Mouse (Mus musculus) activated CD4-positive, CD25-positive, alpha-beta regulatory T cell, adult 4 months (primary cell): ENCODE measurements around the gene Gm6356. TPM values are rescaled to one million over a fixed set of nuclear protein-coding genes. Genes with fewer than 3 reads are reported as not detected.
"Not testable (repeated sequence)": the region's sequence is repeated elsewhere in the genome, so short reads cannot be mapped to it uniquely, and the experiment has no call there.

Experiments
- ATAC-seq: one replicate; pipeline ENCODE4 v1.8.0; 2017
- polyA plus RNA-seq, 2 experiments: library from polyadenylated mRNA; unstranded; fragments of 100-300 nt; shearing (Covaris generic); gene quantifications; one replicate each; pipeline ENCODE4 v1.2.1; 2017

The Gm6356 gene
- not detected for polyA plus RNA-seq

- ATAC-seq = not testable (repeated sequence)
Measured at GRCm38 (mm10) chr14:6973718-6974117, at the start of gene Gm6356. Gene Gm6356 (minus strand): TSS chr14:6973818.

Other genes with a start within 250 kb of the Gm6356 start
- gene Gm3636, start 231.5 kb downstream of the Gm6356 start, polyA plus RNA-seq = 10 to 100 TPM in 1 of 2 experiments, 1 to 10 TPM in 1; 9.5 to 18.6 TPM
- gene Gm8362, start 199.4 kb downstream of the Gm6356 start, polyA plus RNA-seq = not detected
- not detected for gene Gm3642, start 133.5 kb downstream of the Gm6356 start, polyA plus RNA-seq
- 10 to 100 TPM in 1 of 2 experiments, 1 to 10 TPM in 1; 6.1 to 10.2 TPM for gene Gm3667, start 83.9 kb downstream of the Gm6356 start, polyA plus RNA-seq
- gene Gm10406, start 53.6 kb upstream of the Gm6356 start, polyA plus RNA-seq = 1 to 10 TPM in 1 of 2 experiments, under 1 TPM in 1; 0.86 to 2.7 TPM
- gene Gm3685, start 71.2 kb upstream of the Gm6356 start, polyA plus RNA-seq = not detected
- 1 to 10 TPM; 3.3 to 5.9 TPM for gene Gm3696, start 126.8 kb upstream of the Gm6356 start, polyA plus RNA-seq
- not detected for gene Gm6676, start 151.6 kb upstream of the Gm6356 start, polyA plus RNA-seq
- 10 to 100 TPM in 1 of 2 experiments, 1 to 10 TPM in 1; 8.1 to 10.4 TPM for gene Gm3512, start 200.7 kb upstream of the Gm6356 start, polyA plus RNA-seq
- gene Gm16434, start 220.7 kb upstream of the Gm6356 start, polyA plus RNA-seq = not detected